Mouse (Mus musculus): Measurements from ENCODE around the gene Hmcn1. TPM values are rescaled to one million over a fixed set of nuclear protein-coding genes. Genes with fewer than 3 reads are reported as not detected.
A peak's percentile ranks its signal among the peaks of the same experiment; 100 is the strongest.

The Hmcn1 gene
- total RNA-seq (2014; rRNA removed): 2.7 and 4.5 TPM in 2 replicates
- polyA plus RNA-seq (2012; rRNA removed): 0.80 and 1.0 TPM in 2 replicates

DNA sequence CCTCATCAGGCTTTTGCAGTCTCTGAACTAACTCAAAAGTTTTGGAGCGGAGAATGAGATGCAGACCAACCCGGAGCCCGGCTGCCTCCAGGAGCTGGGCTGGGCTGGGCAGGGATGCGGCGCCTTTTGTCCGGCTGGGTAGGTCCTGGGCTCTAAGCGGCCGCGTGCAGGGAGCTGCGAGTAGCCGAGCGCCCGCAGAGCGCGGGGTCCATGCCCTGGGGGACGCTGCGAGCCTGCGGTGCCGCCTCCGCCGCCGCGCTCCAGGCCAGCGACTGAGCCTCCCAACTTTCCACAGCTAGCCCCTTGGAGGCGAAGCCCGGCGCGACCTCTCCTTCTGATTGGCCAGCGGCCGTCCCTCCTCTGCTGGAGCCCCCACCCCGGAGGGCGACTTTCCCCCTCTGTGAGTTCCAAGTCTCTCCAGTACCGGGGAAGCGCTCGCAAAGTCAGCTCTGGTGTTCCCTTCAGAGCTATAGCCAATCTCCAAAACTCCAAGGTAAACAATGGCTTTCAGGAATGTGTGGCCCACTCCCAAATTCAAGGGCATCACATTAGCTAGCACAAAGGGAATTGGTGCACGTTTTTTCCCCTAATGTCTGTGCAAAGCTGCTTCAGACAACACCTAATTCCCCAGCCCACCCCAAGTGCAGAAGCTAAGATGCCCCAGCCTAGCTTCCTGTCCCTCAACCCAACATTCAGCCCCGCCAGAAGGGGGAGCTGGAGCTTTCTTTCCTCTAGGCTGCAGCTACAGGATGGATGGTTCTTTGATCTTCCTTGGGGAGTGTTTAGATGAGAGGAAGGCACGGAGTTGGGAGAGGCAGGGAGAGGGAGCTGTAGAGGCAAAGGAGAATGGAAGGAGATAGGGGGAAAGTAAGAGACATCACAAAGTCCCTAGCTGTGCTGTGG, at the start of gene Hmcn1:
Gene Hmcn1 (minus strand): TSS at position 274 of the 903 bp plus-strand sequence.
- no peaks in the 10 kb centered on the region for H3K36me3 ChIP-seq (ENCODE audit: control insufficient read depth, insufficient read depth, low read length)
- H3K9ac ChIP-seq (ENCODE audit: low read depth, low read length): peak within 1 kb of the TSS; percentile 64
- H3K4me3 ChIP-seq (ENCODE audit: insufficient read depth, low read depth, low read length): peak within 1 kb of the TSS; percentile 54
- no peaks in the 10 kb centered on the region for H3K4me1 ChIP-seq (ENCODE audit: control insufficient read depth, insufficient read depth, low read length)
- 2% methylated on average over 38 of the region's 38 CpGs for WGBS
- no peak for DNase-seq (ENCODE audit: extremely low read depth, low read depth, low spot score)
- H3K79me2 ChIP-seq (ENCODE audit: control insufficient read depth, insufficient read depth, low read length): no peaks in the 10 kb centered on the region
- TF ChIP-seq POLR2A (IDR thresholded peaks at IDR 0.05; ENCODE audit: extremely low read depth, insufficient read depth, low read length) (no peak), CTCF (IDR thresholded peaks at IDR 0.05; ENCODE audit: low read depth, low read length) (peak; percentile 52)
- H3K27ac ChIP-seq (replicated peaks; ENCODE audit: insufficient read depth, low read depth, low read length): peak within 1 kb of the TSS; percentile 44
- no peaks in the 10 kb centered on the region; the same call in 1 of the 2 replicates for H3K27me3 ChIP-seq (ENCODE audit: control insufficient read depth, insufficient read depth, low read length)

DNA sequence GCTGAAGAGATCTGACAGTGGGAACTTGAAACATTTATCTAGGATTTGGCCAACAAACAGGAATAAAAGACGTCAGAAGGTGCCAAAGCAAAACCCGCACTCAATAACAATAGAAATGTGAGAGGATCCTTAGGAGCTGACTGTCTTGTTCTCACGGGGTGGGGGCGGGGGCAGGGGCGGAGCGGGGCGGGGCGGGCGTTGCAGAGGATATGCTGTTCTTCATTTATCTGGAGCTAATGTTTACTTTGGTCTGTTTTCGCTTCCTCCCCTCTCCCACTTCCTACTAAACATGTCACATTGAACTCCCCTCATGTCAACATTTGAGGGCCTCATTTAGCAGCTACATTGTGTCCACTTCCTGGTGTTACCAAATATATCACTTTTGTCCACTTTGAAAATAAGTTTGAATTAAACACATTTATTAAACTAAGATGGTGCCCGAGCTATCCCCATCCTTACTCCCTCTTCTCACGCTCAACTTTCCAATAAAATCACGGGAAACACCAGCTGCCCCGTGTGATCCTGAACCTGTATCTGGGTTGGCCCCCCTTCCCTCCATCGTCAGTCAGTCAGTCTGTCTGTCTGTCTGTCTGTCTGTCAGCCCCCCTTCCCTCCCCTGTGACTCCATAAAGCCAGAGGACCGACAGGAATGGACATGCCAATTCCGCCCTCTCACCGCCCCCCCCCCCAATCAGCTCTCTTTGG, 47.9 kb upstream of the Hmcn1 start:
- DNase-seq (ENCODE audit: extremely low read depth, low read depth, low spot score): peak; percentile 54
- TF ChIP-seq POLR2A (IDR thresholded peaks at IDR 0.05; ENCODE audit: extremely low read depth, insufficient read depth, low read length) (no peak), CTCF (IDR thresholded peaks at IDR 0.05; ENCODE audit: low read depth, low read length) (no peak)
- Histone ChIP-seq H3K27ac (replicated peaks; ENCODE audit: insufficient read depth, low read depth, low read length) (peak overlapping the region; percentile 68), H3K9ac (ENCODE audit: low read depth, low read length) (no peak overlapping the region), H3K4me3 (ENCODE audit: insufficient read depth, low read depth, low read length) (no peak overlapping the region), H3K4me1 (ENCODE audit: control insufficient read depth, insufficient read depth, low read length) (peaks cover 4% of the 10 kb centered on the region), H3K79me2 (ENCODE audit: control insufficient read depth, insufficient read depth, low read length) (no peaks in the 10 kb centered on the region), H3K36me3 (ENCODE audit: control insufficient read depth, insufficient read depth, low read length) (no peaks in the 10 kb centered on the region), H3K27me3 (ENCODE audit: control insufficient read depth, insufficient read depth, low read length) (no peaks in the 10 kb centered on the region)
- WGBS: 43% methylated on average over 18 of the region's 18 CpGs

DNA sequence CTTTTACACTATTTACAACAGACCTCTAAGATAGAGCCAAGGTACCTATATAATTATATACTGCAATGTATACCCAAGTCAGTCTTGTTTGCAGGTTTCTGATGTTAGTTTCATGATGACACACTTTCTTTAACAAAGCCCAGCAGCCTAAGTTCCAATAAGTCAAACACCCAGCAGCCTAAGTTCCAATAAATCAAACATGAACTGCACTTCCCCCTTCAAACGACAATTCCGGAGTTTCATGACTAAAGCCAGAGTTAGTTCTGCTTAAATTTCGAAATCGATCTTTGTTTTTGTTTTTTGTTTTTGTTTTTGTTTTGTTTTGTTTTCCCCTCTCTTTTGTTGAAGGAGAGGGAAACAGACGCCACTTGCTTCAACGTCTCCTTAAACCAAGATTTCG, 47.1 kb upstream of the Hmcn1 start:
- Histone ChIP-seq H3K4me3 (ENCODE audit: insufficient read depth, low read depth, low read length) (no peak overlapping the region), H3K27ac (replicated peaks; ENCODE audit: insufficient read depth, low read depth, low read length) (peak overlapping the region; percentile 68)

DNA sequence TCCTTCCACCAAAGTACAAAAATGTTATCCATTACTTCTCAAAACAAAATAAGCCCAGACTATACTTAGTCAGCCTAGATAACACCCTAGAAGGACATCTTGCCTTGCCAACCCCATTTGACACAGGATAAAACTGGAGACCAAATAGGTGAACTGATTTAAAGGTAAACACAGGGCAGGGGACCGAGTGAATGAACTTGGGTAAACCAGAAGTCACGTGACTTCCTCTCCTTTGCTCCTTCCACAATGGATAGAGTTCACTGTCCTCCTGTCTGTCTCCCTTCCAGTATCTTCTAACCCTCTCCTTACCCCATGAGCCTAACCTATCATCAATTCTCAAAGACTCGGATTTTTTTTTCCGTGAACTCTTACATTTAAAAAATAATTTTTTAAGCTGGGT, 46.0 kb upstream of the Hmcn1 start:
- no peak overlapping the region for H3K9ac ChIP-seq (ENCODE audit: low read depth, low read length)
- H3K27ac ChIP-seq (replicated peaks; ENCODE audit: insufficient read depth, low read depth, low read length): no peak overlapping the region
- H3K36me3 ChIP-seq (ENCODE audit: control insufficient read depth, insufficient read depth, low read length): no peaks in the 10 kb centered on the region
- peaks cover 4% of the 10 kb centered on the region for H3K4me1 ChIP-seq (ENCODE audit: control insufficient read depth, insufficient read depth, low read length)
- H3K27me3 ChIP-seq (ENCODE audit: control insufficient read depth, insufficient read depth, low read length): no peaks in the 10 kb centered on the region
- H3K79me2 ChIP-seq (ENCODE audit: control insufficient read depth, insufficient read depth, low read length): no peaks in the 10 kb centered on the region
- TF ChIP-seq CTCF (IDR thresholded peaks at IDR 0.05; ENCODE audit: low read depth, low read length): no peak
- WGBS: 34% methylated on average over 4 of the region's 4 CpGs
- DNase-seq (ENCODE audit: extremely low read depth, low read depth, low spot score): peak; percentile 60
- no peak overlapping the region for H3K4me3 ChIP-seq (ENCODE audit: insufficient read depth, low read depth, low read length)

More for the DNA sequence above, 47.1 kb upstream of the Hmcn1 start:
- no peak overlapping the region for H3K9ac ChIP-seq (ENCODE audit: low read depth, low read length)
- 50% methylated on average over 7 of the region's 7 CpGs for WGBS
- H3K27me3 ChIP-seq (ENCODE audit: control insufficient read depth, insufficient read depth, low read length): no peaks in the 10 kb centered on the region
- no peaks in the 10 kb centered on the region for H3K36me3 ChIP-seq (ENCODE audit: control insufficient read depth, insufficient read depth, low read length)
- no peak for TF ChIP-seq CTCF (IDR thresholded peaks at IDR 0.05; ENCODE audit: low read depth, low read length)
- TF ChIP-seq POLR2A (IDR thresholded peaks at IDR 0.05; ENCODE audit: extremely low read depth, insufficient read depth, low read length): no peak
- DNase-seq (ENCODE audit: extremely low read depth, low read depth, low spot score): peak; percentile 18
- no peaks in the 10 kb centered on the region for H3K79me2 ChIP-seq (ENCODE audit: control insufficient read depth, insufficient read depth, low read length)
- H3K4me1 ChIP-seq (ENCODE audit: control insufficient read depth, insufficient read depth, low read length): peaks cover 4% of the 10 kb centered on the region

DNA sequence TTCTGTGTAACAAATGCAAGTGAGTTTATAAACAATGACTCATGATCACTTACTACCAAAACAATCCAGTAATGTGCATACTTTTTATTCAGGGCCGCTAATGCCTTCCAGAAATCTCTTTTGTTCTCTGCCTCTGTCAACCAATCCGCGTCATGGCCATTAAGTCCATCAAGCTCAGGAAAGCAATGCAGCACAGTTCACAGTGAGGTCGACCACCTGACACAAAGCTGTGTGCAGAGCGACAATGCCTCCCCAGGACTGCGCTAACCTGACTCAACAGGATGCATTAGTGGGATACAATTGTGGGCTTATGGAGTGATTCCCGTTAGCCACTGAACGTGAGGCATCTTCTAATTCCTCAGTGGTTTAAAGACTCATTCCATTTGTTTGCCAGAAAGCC, 45.3 kb upstream of the Hmcn1 start:
- WGBS: 83% methylated on average over 8 of the region's 8 CpGs
- Histone ChIP-seq H3K9ac (ENCODE audit: low read depth, low read length) (no peak overlapping the region), H3K79me2 (ENCODE audit: control insufficient read depth, insufficient read depth, low read length) (no peaks in the 10 kb centered on the region), H3K36me3 (ENCODE audit: control insufficient read depth, insufficient read depth, low read length) (no peaks in the 10 kb centered on the region), H3K27me3 (ENCODE audit: control insufficient read depth, insufficient read depth, low read length) (no peaks in the 10 kb centered on the region), H3K27ac (replicated peaks; ENCODE audit: insufficient read depth, low read depth, low read length) (no peak overlapping the region), H3K4me3 (ENCODE audit: insufficient read depth, low read depth, low read length) (no peak overlapping the region), H3K4me1 (ENCODE audit: control insufficient read depth, insufficient read depth, low read length) (peaks cover 4% of the 10 kb centered on the region)
- DNase-seq (ENCODE audit: extremely low read depth, low read depth, low spot score): no peak
- no peak for TF ChIP-seq POLR2A (IDR thresholded peaks at IDR 0.05; ENCODE audit: extremely low read depth, insufficient read depth, low read length)
- TF ChIP-seq CTCF (IDR thresholded peaks at IDR 0.05; ENCODE audit: low read depth, low read length): no peak
